Mouse (Mus musculus) midbrain, embryonic 14.5 days (tissue): ENCODE measurements around the gene Gsg1. TPM values are rescaled to one million over a fixed set of nuclear protein-coding genes. Genes with fewer than 3 reads are reported as not detected.

Source experiments
- ATAC-seq: fragments of 200-750 bp; cut with Nextera tagmentation; 2 replicates; pipeline ENCODE4 v1.8.0; 2017; ENCODE audit warnings: moderate number of reproducible peaks, moderate library complexity; ENCODE audit not compliant: low FRiP score, low TSS enrichment
- DNase-seq: peaks from one replicate; pipeline ENCODE4 v3.0.0-alpha.2; 2015
- H3K27ac ChIP-seq: fragments of 300-500 bp; sonication (generic); replicated peaks from 2 replicates; pipeline ENCODE4 v1.5.1; 2014; ENCODE audit warnings: mild to moderate bottlenecking, low read depth, low read length, moderate library complexity
- H3K27me3 ChIP-seq: fragments of 300-500 bp; sonication (generic); 2 replicates; pipeline ENCODE4 v1.6.1; 2014; ENCODE audit warnings: low read length, control low read depth, mixed read lengths; ENCODE audit not compliant: control insufficient read depth, insufficient read depth
- H3K36me3 ChIP-seq: fragments of 300-500 bp; sonication (generic); 2 replicates; pipeline ENCODE4 v1.6.1; 2014; ENCODE audit warnings: low read length, control low read depth; ENCODE audit not compliant: control insufficient read depth, insufficient read depth
- H3K4me1 ChIP-seq: fragments of 300-500 bp; sonication (generic); 2 replicates; pipeline ENCODE4 v1.6.1; 2014; ENCODE audit warnings: mild to moderate bottlenecking, antibody characterized with exemption, low read length, control low read depth; ENCODE audit not compliant: control insufficient read depth, insufficient read depth
- H3K4me2 ChIP-seq: fragments of 300-500 bp; sonication (generic); 2 replicates; pipeline ENCODE4 v1.6.1; 2014; ENCODE audit warnings: mild to moderate bottlenecking, low read length, moderate library complexity
- H3K4me3 ChIP-seq: fragments of 300-500 bp; sonication (generic); replicated peaks from 2 replicates; pipeline ENCODE4 v1.5.1; 2014; ENCODE audit warnings: low read depth, low read length
- H3K9ac ChIP-seq: fragments of 300-500 bp; sonication (generic); replicated peaks from 2 replicates; pipeline ENCODE4 v1.6.1; 2014; ENCODE audit warnings: mild to moderate bottlenecking, low read length, moderate library complexity
- H3K9me3 ChIP-seq: fragments of 300-500 bp; sonication (generic); 2 replicates; pipeline ENCODE4 v1.6.1; 2016; ENCODE audit warnings: low read length, control low read depth, mixed read lengths; ENCODE audit not compliant: control insufficient read depth
- WGBS: fragments of 180-500 bp; shearing (Covaris S2); extraction: QIAGEN DNeasy Blood & Tissue Kit; methylation state at CpG from one replicate; pipeline ENCODE4 v1.1.7; 2014; 5-methylcytosine and 5-hydroxymethylcytosine counted together
- polyA plus RNA-seq: library from polyadenylated mRNA; unstranded; fragments of >200 nt; fragmentation: Nextera tagmentation; extraction: Ambion mirVana; gene quantifications from 2 replicates; pipeline ENCODE4 v1.2.1, GENCODE M21; 2014

Gene Gsg1
- polyA plus RNA-seq, result 0.18 and 0.22 TPM in 2 replicates

GRCm38 (mm10) chr6:135254153-135254552 is at the start of gene Gsg1:
Gsg1 (minus strand) TSS chr6:135254351.
- Histone ChIP-seq H3K27ac (no peak within 1 kb of the TSS), H3K9ac (no peak within 1 kb of the TSS), H3K4me3 (no peak within 1 kb of the TSS), H3K27me3 (no peaks in the 10 kb centered on the region), H3K4me1 (peaks cover 12% of the 10 kb centered on the region), H3K4me2 (no peak within 1 kb of the TSS), H3K9me3 (peaks cover 5% of the 10 kb centered on the region; the same call in 1 of the 2 replicates), H3K36me3 (no peaks in the 10 kb centered on the region)
- 80% methylated on average over 7 of the region's 7 CpGs for WGBS
- ATAC-seq (no peak), DNase-seq (no peak)

GRCm38 (mm10) chr6:135302421-135303125 is 48.4 kb upstream of the Gsg1 start:
- 93% methylated on average over 10 of the region's 10 CpGs for WGBS
- Histone ChIP-seq H3K4me2 (no peak overlapping the region), H3K27me3 (no peaks in the 10 kb centered on the region), H3K9ac (no peak overlapping the region), H3K9me3 (no peaks in the 10 kb centered on the region), H3K27ac (no peak overlapping the region), H3K4me1 (no peaks in the 10 kb centered on the region), H3K4me3 (no peak overlapping the region), H3K36me3 (no peaks in the 10 kb centered on the region)
- DNase-seq (no peak), ATAC-seq (no peak)

- ATAC-seq, result no peak
These were observed 46.3 kb upstream of the Gsg1 start for GRCm38 (mm10) chr6:135300469-135300868.

GRCm38 (mm10) chr6:135299024-135299550 is 44.9 kb upstream of the Gsg1 start:
- Histone ChIP-seq H3K4me3 (no peak overlapping the region), H3K9me3 (no peaks in the 10 kb centered on the region), H3K4me2 (no peak overlapping the region), H3K36me3 (no peaks in the 10 kb centered on the region), H3K4me1 (no peaks in the 10 kb centered on the region), H3K9ac (no peak overlapping the region), H3K27me3 (no peaks in the 10 kb centered on the region), H3K27ac (no peak overlapping the region)
- WGBS, result 93% methylated on average over 7 of the region's 7 CpGs
- no peak for ATAC-seq
- DNase-seq, result no peak

More at GRCm38 (mm10) chr6:135300469-135300868, 46.3 kb upstream of the Gsg1 start:
- no peaks in the 10 kb centered on the region for H3K36me3 ChIP-seq
- no peaks in the 10 kb centered on the region for H3K27me3 ChIP-seq
- no peaks in the 10 kb centered on the region for H3K4me1 ChIP-seq
- no peak overlapping the region for H3K4me3 ChIP-seq
- 82% methylated on average over 4 of the region's 4 CpGs for WGBS
- DNase-seq, result no peak
- H3K27ac ChIP-seq, result no peak overlapping the region
- no peak overlapping the region for H3K9ac ChIP-seq
- no peak overlapping the region for H3K4me2 ChIP-seq
- H3K9me3 ChIP-seq, result no peaks in the 10 kb centered on the region

GRCm38 (mm10) chr6:135297570-135297969 is 43.4 kb upstream of the Gsg1 start:
- H3K9me3 ChIP-seq, result no peaks in the 10 kb centered on the region
- no peak for DNase-seq
- H3K4me1 ChIP-seq, result no peaks in the 10 kb centered on the region
- no peaks in the 10 kb centered on the region for H3K36me3 ChIP-seq
- H3K27ac ChIP-seq, result no peak overlapping the region
- H3K27me3 ChIP-seq, result no peaks in the 10 kb centered on the region
- no peak for ATAC-seq
- no peak overlapping the region for H3K9ac ChIP-seq
- H3K4me2 ChIP-seq, result no peak overlapping the region
- WGBS, result 95% methylated on average over 7 of the region's 7 CpGs
- H3K4me3 ChIP-seq, result no peak overlapping the region

- no peak overlapping the region for H3K4me2 ChIP-seq
- no peak overlapping the region for H3K9ac ChIP-seq
- H3K4me1 ChIP-seq, result no peaks in the 10 kb centered on the region
- H3K36me3 ChIP-seq, result no peaks in the 10 kb centered on the region
- H3K27ac ChIP-seq, result no peak overlapping the region
- ATAC-seq (no peak), DNase-seq (no peak)
- 82% methylated on average over 17 of the region's 17 CpGs for WGBS
- no peak overlapping the region for H3K4me3 ChIP-seq
- H3K27me3 ChIP-seq, result no peaks in the 10 kb centered on the region
- H3K9me3 ChIP-seq, result no peaks in the 10 kb centered on the region
These were observed 42.1 kb upstream of the Gsg1 start for GRCm38 (mm10) chr6:135296267-135296666.

- DNase-seq, result no peak
These were observed 41.1 kb upstream of the Gsg1 start for GRCm38 (mm10) chr6:135295082-135295861.

GRCm38 (mm10) chr6:135294150-135294549 is 40.0 kb upstream of the Gsg1 start:
- H3K27ac ChIP-seq, result no peak overlapping the region
- H3K9me3 ChIP-seq, result no peaks in the 10 kb centered on the region
- no peak overlapping the region for H3K4me3 ChIP-seq
- H3K4me2 ChIP-seq, result no peak overlapping the region
- DNase-seq (no peak), ATAC-seq (no peak)
- no peaks in the 10 kb centered on the region for H3K4me1 ChIP-seq
- 89% methylated on average over 6 of the region's 6 CpGs for WGBS
- H3K27me3 ChIP-seq, result no peaks in the 10 kb centered on the region
- H3K9ac ChIP-seq, result no peak overlapping the region
- no peaks in the 10 kb centered on the region for H3K36me3 ChIP-seq

More at GRCm38 (mm10) chr6:135295082-135295861, 41.1 kb upstream of the Gsg1 start:
- Histone ChIP-seq H3K27ac (no peak overlapping the region), H3K4me2 (no peak overlapping the region), H3K27me3 (no peaks in the 10 kb centered on the region), H3K36me3 (no peaks in the 10 kb centered on the region), H3K4me3 (no peak overlapping the region), H3K4me1 (no peaks in the 10 kb centered on the region), H3K9me3 (no peaks in the 10 kb centered on the region), H3K9ac (no peak overlapping the region)
- 80% methylated on average over 11 of the region's 11 CpGs for WGBS
- no peak for ATAC-seq
